Mouse (Mus musculus): ENCODE measurements around the gene Ikzf2.

The Ikzf2 gene

DNA sequence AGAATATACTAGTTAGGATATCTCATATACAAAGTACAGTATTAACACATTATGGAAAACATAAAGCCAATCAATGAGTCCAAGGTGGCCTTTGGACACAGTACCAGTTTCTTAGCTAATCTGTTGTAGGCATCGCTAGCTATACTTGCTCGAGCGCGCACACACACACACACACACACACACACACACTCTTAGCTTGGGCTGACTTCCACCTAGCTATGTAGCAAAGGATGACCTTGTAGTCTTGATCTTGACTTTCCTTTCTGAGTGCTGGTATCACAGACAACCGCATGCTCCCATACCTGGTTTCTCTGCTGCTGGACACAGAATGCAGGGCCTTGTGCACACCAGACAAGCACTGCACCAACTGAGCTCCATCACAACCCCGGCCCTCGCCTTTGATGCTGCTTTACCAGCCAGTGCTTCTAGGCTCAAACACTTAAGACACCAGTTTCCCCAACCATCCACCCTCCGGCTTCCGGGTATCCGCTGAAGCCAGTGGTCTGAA is 17.1 kb downstream of the Ikzf2 start:
- in situ Hi-C loops (cut with MboI; ENCODE audit: unreplicated experiment in 2 of 2): no loop called here

GRCm38 (mm10) chr1:69667456-69667855 is 19.6 kb downstream of the Ikzf2 start:
- in situ Hi-C loops (cut with MboI; ENCODE audit: unreplicated experiment in 2 of 2): no loop called here

DNA sequence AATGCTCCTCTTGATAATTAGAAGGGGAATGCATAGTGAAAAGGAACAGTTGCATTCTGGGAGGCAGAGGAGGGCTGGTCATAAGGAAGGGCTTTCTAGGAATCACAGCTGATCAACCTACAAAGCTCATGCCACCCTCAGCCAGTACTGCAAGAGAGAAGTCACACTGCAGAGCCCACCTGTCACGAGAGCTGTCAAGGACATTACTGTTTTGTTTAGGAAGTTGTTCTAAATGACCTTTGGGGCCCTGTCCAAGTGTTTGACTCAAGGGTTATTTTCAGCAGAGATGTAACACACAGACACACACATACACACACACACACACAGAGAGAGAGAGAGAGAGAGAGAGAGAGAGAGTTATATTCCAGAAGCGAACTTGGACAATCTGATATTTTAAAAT is 27.3 kb downstream of the Ikzf2 start:
- in situ Hi-C loops (cut with MboI; ENCODE audit: unreplicated experiment in 2 of 2): no loop called here

- in situ Hi-C loops (cut with MboI; ENCODE audit: unreplicated experiment in 2 of 2): no loop called here
These were observed 29.0 kb downstream of the Ikzf2 start for GRCm38 (mm10) chr1:69658051-69658450.

DNA sequence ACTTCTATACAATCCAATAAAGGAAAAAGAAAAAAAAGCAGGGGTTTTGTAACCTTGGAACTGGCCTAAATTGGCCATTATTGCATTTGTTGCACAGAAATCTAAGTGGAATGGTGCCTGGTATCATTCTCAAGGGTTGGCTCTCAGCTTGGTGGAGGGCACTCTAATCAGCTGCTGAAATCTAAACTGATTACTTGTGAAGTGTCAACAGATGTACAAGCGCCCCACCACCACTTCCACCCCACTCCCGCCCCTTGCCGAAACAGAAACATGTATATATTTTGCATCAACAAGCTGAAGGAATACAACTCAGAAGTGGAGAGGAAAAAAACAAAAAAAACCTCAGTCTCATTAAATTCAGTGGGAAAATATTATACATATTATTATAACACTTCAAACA is 29.6 kb downstream of the Ikzf2 start:
- in situ Hi-C loops (cut with MboI; ENCODE audit: unreplicated experiment in 2 of 2): no loop called here

- in situ Hi-C loops (cut with MboI; ENCODE audit: unreplicated experiment in 2 of 2): no loop called here
These were observed 30.1 kb downstream of the Ikzf2 start for GRCm38 (mm10) chr1:69656929-69657328.

GRCm38 (mm10) chr1:69656047-69656782 is 30.8 kb downstream of the Ikzf2 start:
- in situ Hi-C loops (cut with MboI; ENCODE audit: unreplicated experiment in 2 of 2): no loop called here

DNA sequence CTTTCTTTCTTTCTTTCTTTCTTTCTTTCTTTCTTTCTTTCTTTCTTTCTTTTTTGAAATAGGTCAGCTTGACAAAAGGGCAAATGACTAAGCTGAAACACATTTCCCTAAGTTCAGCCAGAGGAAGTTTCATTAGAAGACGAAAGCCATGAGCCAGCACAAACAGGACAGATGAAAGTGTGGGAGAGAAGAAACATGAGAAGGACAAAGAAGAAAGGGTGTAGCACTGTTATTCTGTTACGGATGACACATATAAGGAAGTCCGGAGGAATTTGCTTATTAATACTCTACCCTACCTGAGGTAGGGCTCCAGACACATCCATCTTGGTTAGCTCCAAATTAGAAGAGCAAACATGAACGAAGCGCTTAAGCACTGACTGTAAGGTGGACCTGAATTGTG is 31.7 kb downstream of the Ikzf2 start:
- in situ Hi-C loops (cut with MboI; ENCODE audit: unreplicated experiment in 2 of 2): no loop called here

DNA sequence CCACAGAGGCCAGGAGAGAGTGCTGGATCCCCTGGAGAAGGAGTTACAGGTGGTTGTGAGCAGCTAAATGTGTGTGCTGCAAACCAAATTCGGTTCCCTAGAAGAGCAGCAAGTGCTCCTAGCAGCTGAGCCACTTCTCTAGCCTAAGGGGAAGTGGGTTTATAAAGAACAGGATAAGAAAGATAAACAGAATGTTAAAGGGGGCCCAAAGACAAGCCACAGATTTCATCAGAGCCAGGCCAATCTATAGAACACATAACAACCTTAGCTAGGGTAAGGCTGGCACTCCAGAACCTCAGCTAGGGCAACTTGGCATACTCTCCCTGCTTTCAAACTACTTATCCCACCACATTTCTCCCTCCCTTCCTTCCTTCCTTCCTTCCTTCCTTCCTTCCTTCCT is 32.1 kb downstream of the Ikzf2 start:
- in situ Hi-C loops (cut with MboI; ENCODE audit: unreplicated experiment in 2 of 2): no loop called here

- in situ Hi-C loops (cut with MboI; ENCODE audit: unreplicated experiment in 2 of 2): no loop called here
These were observed 33.6 kb downstream of the Ikzf2 start for GRCm38 (mm10) chr1:69653419-69653818.

GRCm38 (mm10) chr1:69643138-69643537 is 43.9 kb downstream of the Ikzf2 start:
- in situ Hi-C loops (cut with MboI; ENCODE audit: unreplicated experiment in 2 of 2): no loop called here

DNA sequence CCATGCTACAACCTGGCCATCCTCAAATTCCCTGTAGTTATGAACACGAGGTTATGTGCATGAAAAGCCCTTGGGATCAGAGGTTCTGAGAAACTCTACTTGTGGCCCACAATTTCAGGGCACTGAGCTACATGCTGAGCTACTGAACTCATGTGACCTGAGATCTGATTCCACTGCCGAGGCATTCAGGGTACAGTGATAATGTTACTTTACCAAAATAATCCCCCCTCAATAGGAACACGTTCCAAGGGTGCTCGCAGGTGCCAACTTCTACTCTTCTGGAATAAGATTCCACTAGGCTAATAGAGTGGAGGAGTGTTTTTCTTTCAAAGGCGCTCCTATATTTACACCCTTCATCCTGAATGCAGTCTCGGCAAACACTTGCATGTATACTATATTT is 45.1 kb downstream of the Ikzf2 start:
- in situ Hi-C loops (cut with MboI; ENCODE audit: unreplicated experiment in 2 of 2): no loop called here

- in situ Hi-C loops (cut with MboI; ENCODE audit: unreplicated experiment in 2 of 2): no loop called here
These were observed 48.7 kb downstream of the Ikzf2 start for GRCm38 (mm10) chr1:69638321-69638720.

- in situ Hi-C loops (cut with MboI; ENCODE audit: unreplicated experiment in 2 of 2): no loop called here
These were observed 49.1 kb downstream of the Ikzf2 start for GRCm38 (mm10) chr1:69637907-69638306.

- in situ Hi-C loops (cut with MboI; ENCODE audit: unreplicated experiment in 2 of 2): no loop called here
These were observed 52.8 kb downstream of the Ikzf2 start for GRCm38 (mm10) chr1:69634259-69634658.

- in situ Hi-C loops (cut with MboI; ENCODE audit: unreplicated experiment in 2 of 2): no loop called here
These were observed 56.5 kb downstream of the Ikzf2 start for GRCm38 (mm10) chr1:69630508-69630907.

GRCm38 (mm10) chr1:69629513-69629912 is 57.5 kb downstream of the Ikzf2 start:
- in situ Hi-C loops (cut with MboI; ENCODE audit: unreplicated experiment in 2 of 2): no loop called here

- in situ Hi-C loops (cut with MboI; ENCODE audit: unreplicated experiment in 2 of 2): no loop called here
These were observed 75.0 kb downstream of the Ikzf2 start for GRCm38 (mm10) chr1:69612076-69612475.

GRCm38 (mm10) chr1:69611204-69611725 is 75.8 kb downstream of the Ikzf2 start:
- in situ Hi-C loops (cut with MboI; ENCODE audit: unreplicated experiment in 2 of 2): no loop called here

DNA sequence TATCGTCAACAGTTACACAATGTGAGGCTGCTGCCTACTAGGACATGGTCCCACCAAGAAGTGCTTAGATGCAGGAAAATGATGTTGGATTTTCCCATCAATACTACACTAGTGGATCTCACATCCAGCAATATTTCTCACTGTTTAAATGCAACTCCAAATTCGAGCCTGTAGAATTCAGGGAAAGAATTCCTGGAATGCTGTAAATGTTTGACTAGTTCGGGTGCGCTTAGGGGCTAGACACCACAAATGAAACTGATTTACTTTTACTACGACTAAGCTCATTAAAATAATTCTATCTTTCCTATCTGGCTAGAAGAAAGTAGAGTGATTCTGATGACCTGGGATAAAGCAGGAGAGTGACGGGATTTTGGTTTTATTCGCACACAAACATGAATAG is 76.3 kb downstream of the Ikzf2 start:
- in situ Hi-C loops (cut with MboI; ENCODE audit: unreplicated experiment in 2 of 2): no loop called here

DNA sequence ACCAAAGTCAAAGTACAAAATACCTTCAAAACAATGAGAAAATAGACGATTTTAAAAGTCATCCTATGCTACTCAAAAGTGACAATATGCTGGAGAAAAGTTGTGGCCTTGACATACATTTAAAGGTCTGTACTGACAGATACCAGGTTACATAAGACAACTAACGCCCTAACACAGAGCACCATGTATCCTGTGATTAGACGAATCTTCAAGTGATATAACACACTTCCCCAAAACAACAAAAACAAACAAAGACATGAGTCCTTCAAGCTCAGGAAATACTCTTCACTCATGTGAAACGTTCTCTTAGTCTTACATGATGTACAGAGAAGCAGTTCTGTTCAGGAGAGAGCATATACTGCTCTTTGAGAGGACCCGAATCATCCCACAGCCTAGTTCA is 78.2 kb downstream of the Ikzf2 start:
- in situ Hi-C loops (cut with MboI; ENCODE audit: unreplicated experiment in 2 of 2): no loop called here

GRCm38 (mm10) chr1:69606844-69607243 is 80.2 kb downstream of the Ikzf2 start:
- in situ Hi-C loops (cut with MboI; ENCODE audit: unreplicated experiment in 2 of 2): no loop called here

All from v-Abl transformed pro-B cells (cell line).